Mouse (Mus musculus): Measurements from ENCODE around the gene Kcng4. TPM values are rescaled to one million over a fixed set of nuclear protein-coding genes. Genes with fewer than 3 reads are reported as not detected.

Gene Kcng4
- polyA plus RNA-seq, 1 experiment from 2014 or later: not detected

DNA sequence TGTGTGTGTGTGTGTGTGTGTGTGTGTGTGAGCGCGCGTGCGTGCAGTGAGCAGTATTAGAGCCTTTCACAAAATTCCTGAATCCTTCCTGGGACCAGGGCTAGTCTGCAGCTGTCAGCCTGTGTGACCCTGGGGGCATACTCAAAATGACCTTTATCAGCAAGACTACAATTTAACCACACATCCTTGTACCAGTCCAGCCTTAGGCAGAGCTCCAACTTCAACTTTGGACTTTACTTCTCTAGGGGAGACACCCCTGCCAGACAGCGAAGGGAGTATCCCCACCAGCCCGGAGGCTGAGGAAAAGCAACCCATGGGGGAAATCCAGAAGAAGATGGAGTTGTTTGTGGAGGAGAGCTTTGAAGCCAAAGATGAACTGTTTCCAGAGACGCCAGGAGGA is 44.0 kb downstream of the Kcng4 start:
- peaks cover 15 to 22% of the 10 kb centered on the region in 2 experiments for H3K4me1 ChIP-seq (ENCODE audit: control insufficient read depth in 2 of 2, insufficient read depth in 2 of 2, low read length in 2 of 2)
- H3K36me3 ChIP-seq (ENCODE audit: control insufficient read depth, insufficient read depth, low read length): 0 out of 2 replicates have a peak, but pooled peaks cover 3% of the 10 kb centered on the region
- no peak overlapping the region for H3K27ac ChIP-seq (replicated peaks in 1 of 2; ENCODE audit: control insufficient read depth in 1 of 2, insufficient read depth in 1 of 2, low read depth in 2 of 2, low read length in 2 of 2)
- H3K9ac ChIP-seq (ENCODE audit: low read length): no peak overlapping the region
- ATAC-seq (ENCODE audit: insufficient number of reproducible peaks, insufficient read depth, low FRiP score, low read depth): no peak
- H3K9me3 ChIP-seq (ENCODE audit: control insufficient read depth, low read length): no peaks in the 10 kb centered on the region
- H3K4me3 ChIP-seq (ENCODE audit: control insufficient read depth in 1 of 2, insufficient read depth in 1 of 2, low read depth in 1 of 2, low read length in 2 of 2): no peak overlapping the region
- no peak overlapping the region for H3K4me2 ChIP-seq (ENCODE audit: low read length)
- WGBS: 84% methylated on average over 7 of the region's 7 CpGs
- H3K27me3 ChIP-seq (ENCODE audit: control insufficient read depth, insufficient read depth, low read length): no peaks in the 10 kb centered on the region

DNA sequence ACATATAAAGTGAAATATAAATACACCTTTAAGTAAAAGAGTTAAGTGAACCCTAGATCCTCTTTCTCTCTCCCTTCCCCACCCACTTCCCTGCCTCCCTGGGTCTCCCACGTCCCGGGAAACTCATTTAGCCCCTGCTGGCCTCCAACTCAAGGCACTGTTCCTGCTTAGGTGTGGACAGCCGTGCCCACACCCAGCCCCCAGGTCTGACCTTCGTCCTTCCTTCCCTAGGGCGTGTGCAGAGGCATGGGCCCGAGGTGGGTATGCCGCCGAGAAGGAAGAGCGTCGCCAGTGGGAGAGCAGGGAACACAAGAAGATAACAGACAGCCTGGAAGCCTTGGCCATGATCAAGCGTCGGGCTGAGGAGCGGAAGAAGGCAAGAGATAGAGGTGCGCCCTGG is 45.1 kb downstream of the Kcng4 start:
- Histone ChIP-seq H3K9ac (ENCODE audit: low read length) (no peak overlapping the region), H3K36me3 (ENCODE audit: control insufficient read depth, insufficient read depth, low read length) (no peaks in the 10 kb centered on the region), H3K4me3 (ENCODE audit: control insufficient read depth in 1 of 2, insufficient read depth in 1 of 2, low read depth in 1 of 2, low read length in 2 of 2) (no peak overlapping the region), H3K27ac (replicated peaks in 1 of 2; ENCODE audit: control insufficient read depth in 1 of 2, insufficient read depth in 1 of 2, low read depth in 2 of 2, low read length in 2 of 2) (no peak overlapping the region), H3K9me3 (ENCODE audit: control insufficient read depth, low read length) (no peaks in the 10 kb centered on the region), H3K4me1 (ENCODE audit: control insufficient read depth in 2 of 2, insufficient read depth in 2 of 2, low read length in 2 of 2) (peaks cover 17 to 18% of the 10 kb centered on the region in 2 experiments), H3K4me2 (ENCODE audit: low read length) (no peak overlapping the region), H3K27me3 (ENCODE audit: control insufficient read depth, insufficient read depth, low read length) (no peaks in the 10 kb centered on the region)
- no peak for ATAC-seq (ENCODE audit: insufficient number of reproducible peaks, insufficient read depth, low FRiP score, low read depth)
- WGBS: 61% methylated on average over 14 of the region's 14 CpGs

GRCm38 (mm10) chr8:119588844-119589243 is 46.6 kb downstream of the Kcng4 start:
- Histone ChIP-seq H3K4me3 (ENCODE audit: control insufficient read depth in 1 of 2, insufficient read depth in 1 of 2, low read depth in 1 of 2, low read length in 2 of 2) (no peak overlapping the region), H3K27ac (replicated peaks in 1 of 2; ENCODE audit: control insufficient read depth in 1 of 2, insufficient read depth in 1 of 2, low read depth in 2 of 2, low read length in 2 of 2) (peak overlapping the region; percentile 75 to 84), H3K36me3 (ENCODE audit: control insufficient read depth, insufficient read depth, low read length) (no peaks in the 10 kb centered on the region), H3K9me3 (ENCODE audit: control insufficient read depth, low read length) (no peaks in the 10 kb centered on the region), H3K9ac (ENCODE audit: low read length) (no peak overlapping the region), H3K4me1 (ENCODE audit: control insufficient read depth in 2 of 2, insufficient read depth in 2 of 2, low read length in 2 of 2) (peaks cover 18% of the 10 kb centered on the region in 2 experiments), H3K27me3 (ENCODE audit: control insufficient read depth, insufficient read depth, low read length) (no peaks in the 10 kb centered on the region), H3K4me2 (ENCODE audit: low read length) (peak overlapping the region; percentile 32)
- WGBS: 5% methylated on average over 10 of the region's 10 CpGs
- ATAC-seq (ENCODE audit: insufficient number of reproducible peaks, insufficient read depth, low FRiP score, low read depth): peak; percentile 81

- no peaks in the 10 kb centered on the region for H3K36me3 ChIP-seq (ENCODE audit: control insufficient read depth, insufficient read depth, low read length)
- 56% methylated on average over 4 of the region's 4 CpGs for WGBS
- H3K27ac ChIP-seq (replicated peaks in 1 of 2; ENCODE audit: control insufficient read depth in 1 of 2, insufficient read depth in 1 of 2, low read depth in 2 of 2, low read length in 2 of 2): peak overlapping the region; percentile 75 to 84
- peak overlapping the region; percentile 32 for H3K4me2 ChIP-seq (ENCODE audit: low read length)
- H3K27me3 ChIP-seq (ENCODE audit: control insufficient read depth, insufficient read depth, low read length): no peaks in the 10 kb centered on the region
- no peak for ATAC-seq (ENCODE audit: insufficient number of reproducible peaks, insufficient read depth, low FRiP score, low read depth)
- no peak overlapping the region for H3K9ac ChIP-seq (ENCODE audit: low read length)
- H3K9me3 ChIP-seq (ENCODE audit: control insufficient read depth, low read length): no peaks in the 10 kb centered on the region
- no peak overlapping the region for H3K4me3 ChIP-seq (ENCODE audit: control insufficient read depth in 1 of 2, insufficient read depth in 1 of 2, low read depth in 1 of 2, low read length in 2 of 2)
- H3K4me1 ChIP-seq (ENCODE audit: control insufficient read depth in 2 of 2, insufficient read depth in 2 of 2, low read length in 2 of 2): peaks cover 18% of the 10 kb centered on the region in 2 experiments
Observed at GRCm38 (mm10) chr8:119588321-119588720, 47.2 kb downstream of the Kcng4 start.

- Histone ChIP-seq H3K4me1 (ENCODE audit: control insufficient read depth in 2 of 2, insufficient read depth in 2 of 2, low read length in 2 of 2) (peaks cover 22 to 24% of the 10 kb centered on the region in 2 experiments), H3K27ac (replicated peaks in 1 of 2; ENCODE audit: control insufficient read depth in 1 of 2, insufficient read depth in 1 of 2, low read depth in 2 of 2, low read length in 2 of 2) (no peak overlapping the region), H3K27me3 (ENCODE audit: control insufficient read depth, insufficient read depth, low read length) (no peaks in the 10 kb centered on the region), H3K9me3 (ENCODE audit: control insufficient read depth, low read length) (no peaks in the 10 kb centered on the region), H3K4me2 (ENCODE audit: low read length) (peak overlapping the region; percentile 70), H3K4me3 (ENCODE audit: control insufficient read depth in 1 of 2, insufficient read depth in 1 of 2, low read depth in 1 of 2, low read length in 2 of 2) (peak overlapping the region; percentile 35 to 46), H3K9ac (ENCODE audit: low read length) (peak overlapping the region; percentile 72), H3K36me3 (ENCODE audit: control insufficient read depth, insufficient read depth, low read length) (no peaks in the 10 kb centered on the region)
- WGBS: 12% methylated on average over 24 of the region's 24 CpGs
- ATAC-seq (ENCODE audit: insufficient number of reproducible peaks, insufficient read depth, low FRiP score, low read depth): no peak
Observed at GRCm38 (mm10) chr8:119585901-119586300, 49.6 kb downstream of the Kcng4 start.

DNA sequence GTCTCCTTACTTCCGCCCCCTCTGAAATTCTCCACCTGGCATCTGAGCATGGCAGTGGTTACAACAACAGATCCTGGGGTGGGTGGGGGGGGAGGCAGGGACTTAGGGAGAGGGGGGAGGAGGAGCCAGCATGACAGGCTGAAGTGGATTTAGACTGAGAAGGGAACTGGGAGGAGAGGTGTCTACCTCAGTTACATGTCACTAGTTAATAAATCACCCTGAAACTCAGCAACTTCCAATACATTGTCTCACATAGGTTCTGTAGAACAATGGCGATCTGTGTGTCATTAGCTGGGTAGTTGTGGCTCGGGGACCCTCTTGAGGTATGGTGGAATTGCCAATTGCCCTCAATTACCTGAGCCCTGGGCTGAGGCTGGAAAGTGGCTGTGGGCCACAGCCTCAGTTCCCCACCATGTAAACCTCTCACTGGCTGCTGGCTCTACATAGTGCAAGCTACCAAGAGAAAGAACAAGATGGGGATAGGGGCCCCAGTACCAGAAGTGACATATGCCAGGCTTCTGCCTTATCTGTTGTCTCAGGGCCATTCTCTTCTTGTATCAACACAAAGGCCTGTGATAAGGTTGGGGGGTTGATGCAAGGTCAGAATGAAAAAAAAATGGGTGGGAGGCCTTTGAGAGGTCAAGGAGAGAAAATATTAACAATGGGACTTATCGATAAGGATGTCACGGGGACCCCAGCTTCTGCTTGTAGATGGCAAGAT is 54.9 kb downstream of the Kcng4 start:
- H3K27ac ChIP-seq (replicated peaks in 1 of 2; ENCODE audit: control insufficient read depth in 1 of 2, insufficient read depth in 1 of 2, low read depth in 2 of 2, low read length in 2 of 2): 0 out of 4 replicates have a peak overlapping the region, but pooled peaks of 1 of the 2 experiments have one; percentile 1
- ATAC-seq (ENCODE audit: insufficient number of reproducible peaks, insufficient read depth, low FRiP score, low read depth): 0 out of 2 replicates have a peak, but pooled peaks have one; percentile 57
- WGBS: 47% methylated on average over 5 of the region's 5 CpGs

DNA sequence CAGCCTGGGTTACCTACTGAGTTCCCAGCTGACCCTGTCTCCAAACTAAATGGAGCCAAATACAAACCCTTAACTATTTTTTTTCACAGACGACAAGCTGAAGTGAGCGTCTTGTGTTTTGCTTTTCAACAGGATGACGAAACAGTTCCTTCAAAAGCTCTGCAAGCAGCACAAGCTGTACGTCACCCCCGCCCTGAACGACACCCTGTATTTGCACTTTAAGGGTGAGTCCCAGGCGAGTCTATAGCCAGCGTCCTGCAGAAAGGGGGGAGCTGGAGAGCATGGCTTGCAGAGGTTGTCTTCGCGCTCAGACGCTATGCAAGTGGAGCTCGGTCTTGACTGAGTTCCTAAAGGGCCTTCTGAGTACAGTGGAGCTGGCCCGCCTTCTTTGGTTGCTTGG is 56.4 kb downstream of the Kcng4 start:
- no peaks in the 10 kb centered on the region for H3K36me3 ChIP-seq (ENCODE audit: control insufficient read depth, insufficient read depth, low read length)
- no peak overlapping the region for H3K4me3 ChIP-seq (ENCODE audit: control insufficient read depth in 1 of 2, insufficient read depth in 1 of 2, low read depth in 1 of 2, low read length in 2 of 2)
- H3K9me3 ChIP-seq (ENCODE audit: control insufficient read depth, low read length): no peaks in the 10 kb centered on the region
- 56% methylated on average over 13 of the region's 13 CpGs for WGBS
- no peak overlapping the region for H3K9ac ChIP-seq (ENCODE audit: low read length)
- H3K4me1 ChIP-seq (ENCODE audit: control insufficient read depth in 2 of 2, insufficient read depth in 2 of 2, low read length in 2 of 2): peaks cover 8 to 14% of the 10 kb centered on the region in 2 experiments; a peak in 3 of 4 replicates
- H3K4me2 ChIP-seq (ENCODE audit: low read length): no peak overlapping the region
- ATAC-seq (ENCODE audit: insufficient number of reproducible peaks, insufficient read depth, low FRiP score, low read depth): no peak
- peaks cover 13% of the 10 kb centered on the region for H3K27me3 ChIP-seq (ENCODE audit: control insufficient read depth, insufficient read depth, low read length)
- no peak overlapping the region for H3K27ac ChIP-seq (replicated peaks in 1 of 2; ENCODE audit: control insufficient read depth in 1 of 2, insufficient read depth in 1 of 2, low read depth in 2 of 2, low read length in 2 of 2)

More for the DNA sequence above, 54.9 kb downstream of the Kcng4 start:
- H3K36me3 ChIP-seq (ENCODE audit: control insufficient read depth, insufficient read depth, low read length): no peaks in the 10 kb centered on the region
- H3K4me2 ChIP-seq (ENCODE audit: low read length): no peak overlapping the region
- no peak overlapping the region for H3K9ac ChIP-seq (ENCODE audit: low read length)
- H3K9me3 ChIP-seq (ENCODE audit: control insufficient read depth, low read length): no peaks in the 10 kb centered on the region
- peaks cover 13% of the 10 kb centered on the region for H3K27me3 ChIP-seq (ENCODE audit: control insufficient read depth, insufficient read depth, low read length)
- peaks cover 10 to 14% of the 10 kb centered on the region in 2 experiments; a peak in 3 of 4 replicates for H3K4me1 ChIP-seq (ENCODE audit: control insufficient read depth in 2 of 2, insufficient read depth in 2 of 2, low read length in 2 of 2)
- H3K4me3 ChIP-seq (ENCODE audit: control insufficient read depth in 1 of 2, insufficient read depth in 1 of 2, low read depth in 1 of 2, low read length in 2 of 2): no peak overlapping the region
